Mouse (Mus musculus) heart, embryonic 16.5 days (tissue): ENCODE measurements around the gene Tnni3k. TPM values are rescaled to one million over a fixed set of nuclear protein-coding genes. Genes with fewer than 3 reads are reported as not detected.
A peak's percentile ranks its signal among the peaks of the same experiment; 100 is the strongest.

Experiments used
- ATAC-seq: fragments of 200-750 bp; cut with Nextera tagmentation; replicated peaks from 2 replicates; pipeline ENCODE4 v1.8.0; 2017; ENCODE audit warnings: moderate number of reproducible peaks; ENCODE audit not compliant: insufficient read depth, low FRiP score; ENCODE audit errors: extremely low read depth
- H3K27ac ChIP-seq: fragments of 300-500 bp; sonication (generic); 2 replicates; pipeline ENCODE4 v1.5.1; 2014; ENCODE audit warnings: mild to moderate bottlenecking, low read length, control low read depth, moderate library complexity
- H3K27me3 ChIP-seq: fragments of 300-500 bp; sonication (generic); 2 replicates; pipeline ENCODE4 v1.6.1; 2014; ENCODE audit warnings: low read length, mixed read lengths; ENCODE audit not compliant: control insufficient read depth, insufficient read depth
- H3K36me3 ChIP-seq: fragments of 300-500 bp; sonication (generic); 2 replicates; pipeline ENCODE4 v1.6.1; 2014; ENCODE audit not compliant: control insufficient read depth, insufficient read depth
- H3K4me1 ChIP-seq: fragments of 300-500 bp; sonication (generic); 2 replicates; pipeline ENCODE4 v1.6.1; 2014; ENCODE audit warnings: low read length, mixed read lengths; ENCODE audit not compliant: control insufficient read depth, insufficient read depth
- H3K4me2 ChIP-seq: fragments of 300-500 bp; sonication (generic); 2 replicates; pipeline ENCODE4 v1.6.1; 2014; ENCODE audit warnings: low read depth, mild to moderate bottlenecking, control low read depth, low read length
- H3K4me3 ChIP-seq: fragments of 300-500 bp; sonication (generic); 2 replicates; pipeline ENCODE4 v1.5.1; 2014; ENCODE audit warnings: mild to moderate bottlenecking, control low read depth, low read length
- H3K9ac ChIP-seq: fragments of 300-500 bp; sonication (generic); 2 replicates; pipeline ENCODE4 v1.6.1; 2014; ENCODE audit warnings: low read length, control low read depth
- H3K9me3 ChIP-seq: fragments of 300-500 bp; sonication (generic); replicated peaks from 2 replicates; pipeline ENCODE4 v1.6.1; 2016; ENCODE audit warnings: low read length; ENCODE audit not compliant: control insufficient read depth
- WGBS: fragments of 180-500 bp; shearing (Covaris S2); extraction: QIAGEN DNeasy Blood & Tissue Kit; methylation state at CpG from one replicate; pipeline ENCODE4 v1.1.7; 2014; 5-methylcytosine and 5-hydroxymethylcytosine counted together
- polyA plus RNA-seq: library from polyadenylated mRNA; unstranded; fragments of >200 nt; fragmentation: Nextera tagmentation; extraction: Ambion mirVana; gene quantifications from 2 replicates; pipeline ENCODE4 v1.2.1, GENCODE M21; 2015

Gene Tnni3k
- polyA plus RNA-seq, 1 experiment from 2014 or later: 72.5 TPM

GRCm38 (mm10) chr3:154915566-154915965 is 139.6 kb downstream of the Tnni3k start:
- Histone ChIP-seq H3K27me3 (no peaks in the 10 kb centered on the region), H3K9ac (no peak overlapping the region), H3K9me3 (no peaks in the 10 kb centered on the region), H3K4me3 (no peak overlapping the region), H3K27ac (no peak overlapping the region), H3K4me2 (no peak overlapping the region), H3K36me3 (peaks cover 2% of the 10 kb centered on the region; the same call in 1 of the 2 replicates), H3K4me1 (peaks cover 6% of the 10 kb centered on the region; the same call in 1 of the 2 replicates)
- no peak for ATAC-seq
- 67% methylated on average over 1 of the region's 1 CpGs for WGBS

GRCm38 (mm10) chr3:154913641-154914040 is 141.6 kb downstream of the Tnni3k start:
- H3K27ac ChIP-seq: no peak overlapping the region
- H3K9ac ChIP-seq: no peak overlapping the region
- H3K4me3 ChIP-seq: no peak overlapping the region
- H3K4me1 ChIP-seq: peaks cover 6% of the 10 kb centered on the region; the same call in 1 of the 2 replicates
- H3K4me2 ChIP-seq: no peak overlapping the region
- WGBS: 74% methylated on average over 6 of the region's 6 CpGs
- peaks cover 2% of the 10 kb centered on the region; the same call in 1 of the 2 replicates for H3K36me3 ChIP-seq
- no peaks in the 10 kb centered on the region for H3K9me3 ChIP-seq
- no peaks in the 10 kb centered on the region for H3K27me3 ChIP-seq
- ATAC-seq: no peak

- WGBS: 64% methylated on average over 7 of the region's 7 CpGs
- ATAC-seq: no peak
- no peaks in the 10 kb centered on the region for H3K9me3 ChIP-seq
- no peaks in the 10 kb centered on the region for H3K27me3 ChIP-seq
- no peaks in the 10 kb centered on the region for H3K36me3 ChIP-seq
- H3K4me2 ChIP-seq: no peak overlapping the region
- no peak overlapping the region for H3K9ac ChIP-seq
- H3K4me3 ChIP-seq: no peak overlapping the region
- no peak overlapping the region for H3K27ac ChIP-seq
- H3K4me1 ChIP-seq: no peaks in the 10 kb centered on the region
These were observed 158.5 kb downstream of the Tnni3k start for GRCm38 (mm10) chr3:154896737-154897136.

- H3K4me2 ChIP-seq: no peak overlapping the region
- H3K27ac ChIP-seq: no peak overlapping the region
- no peak overlapping the region for H3K4me3 ChIP-seq
- no peaks in the 10 kb centered on the region for H3K4me1 ChIP-seq
- no peak overlapping the region for H3K9ac ChIP-seq
- H3K27me3 ChIP-seq: no peaks in the 10 kb centered on the region
- H3K9me3 ChIP-seq: no peaks in the 10 kb centered on the region
- WGBS: 57% methylated on average over 3 of the region's 3 CpGs
- ATAC-seq: no peak
- H3K36me3 ChIP-seq: 0 out of 2 replicates have a peak, but pooled peaks cover 2% of the 10 kb centered on the region
These were observed 162.0 kb downstream of the Tnni3k start for GRCm38 (mm10) chr3:154893225-154893624.

- H3K9ac ChIP-seq: no peak overlapping the region
- no peak overlapping the region for H3K4me3 ChIP-seq
- H3K27ac ChIP-seq: no peak overlapping the region
- no peaks in the 10 kb centered on the region for H3K9me3 ChIP-seq
- H3K36me3 ChIP-seq: 0 out of 2 replicates have a peak, but pooled peaks cover 2% of the 10 kb centered on the region
- H3K4me2 ChIP-seq: no peak overlapping the region
- peaks cover 21% of the 10 kb centered on the region for H3K4me1 ChIP-seq
- no peaks in the 10 kb centered on the region for H3K27me3 ChIP-seq
- WGBS: 18% methylated on average over 5 of the region's 5 CpGs
- peak; percentile 79 for ATAC-seq
These were observed 169.8 kb downstream of the Tnni3k start for GRCm38 (mm10) chr3:154885452-154885851.

- Histone ChIP-seq H3K4me3 (no peak overlapping the region), H3K4me1 (peaks cover 25% of the 10 kb centered on the region), H3K9me3 (no peaks in the 10 kb centered on the region), H3K36me3 (0 out of 2 replicates have a peak, but pooled peaks cover 2% of the 10 kb centered on the region), H3K27me3 (no peaks in the 10 kb centered on the region), H3K9ac (no peak overlapping the region), H3K4me2 (no peak overlapping the region), H3K27ac (no peak overlapping the region)
- 23% methylated on average over 5 of the region's 5 CpGs for WGBS
- ATAC-seq: no peak
These were observed 170.2 kb downstream of the Tnni3k start for GRCm38 (mm10) chr3:154885048-154885447.

- no peak for ATAC-seq
- Histone ChIP-seq H3K36me3 (no peaks in the 10 kb centered on the region), H3K4me2 (no peak overlapping the region), H3K27me3 (no peaks in the 10 kb centered on the region), H3K4me1 (peaks cover 38% of the 10 kb centered on the region), H3K27ac (peak overlapping the region; percentile 7), H3K4me3 (no peak overlapping the region), H3K9ac (no peak overlapping the region), H3K9me3 (no peaks in the 10 kb centered on the region)
- 56% methylated on average over 2 of the region's 2 CpGs for WGBS
These were observed 173.7 kb downstream of the Tnni3k start for GRCm38 (mm10) chr3:154881428-154881986.

- Histone ChIP-seq H3K4me1 (peaks cover 33% of the 10 kb centered on the region), H3K27ac (peak overlapping the region; percentile 25), H3K9ac (no peak overlapping the region), H3K36me3 (no peaks in the 10 kb centered on the region), H3K4me3 (no peak overlapping the region), H3K4me2 (no peak overlapping the region), H3K9me3 (no peaks in the 10 kb centered on the region), H3K27me3 (no peaks in the 10 kb centered on the region)
- WGBS: 16% methylated on average over 4 of the region's 4 CpGs
- peak; percentile 90 for ATAC-seq
These were observed 174.7 kb downstream of the Tnni3k start for GRCm38 (mm10) chr3:154880536-154880939.

- WGBS: 55% methylated on average over 5 of the region's 5 CpGs
These were observed 175.1 kb downstream of the Tnni3k start for GRCm38 (mm10) chr3:154880108-154880507.

More at GRCm38 (mm10) chr3:154880108-154880507, 175.1 kb downstream of the Tnni3k start:
- Histone ChIP-seq H3K27me3 (no peaks in the 10 kb centered on the region), H3K4me3 (no peak overlapping the region), H3K9me3 (no peaks in the 10 kb centered on the region), H3K27ac (peak overlapping the region; percentile 25), H3K9ac (no peak overlapping the region), H3K4me2 (no peak overlapping the region), H3K36me3 (no peaks in the 10 kb centered on the region), H3K4me1 (peaks cover 29% of the 10 kb centered on the region)
- ATAC-seq: no peak
